Mouse (Mus musculus) heart, adult 2 months (tissue): Measurements from ENCODE around the gene Miga1. TPM values are rescaled to one million over a fixed set of nuclear protein-coding genes. Genes with fewer than 3 reads are reported as not detected.
A peak's percentile ranks its signal among the peaks of the same experiment; 100 is the strongest.

ENCODE experiments used
- DNase-seq, 2 experiments: peaks; one replicate each; pipeline ENCODE4 v3.0.0; 2021
- H3K27ac ChIP-seq: fragments of 200-600 bp; 2 replicates; pipeline ENCODE4 v1.8.1; 2022
- H3K27me3 ChIP-seq: fragments of 200-500 bp; 2 replicates; pipeline ENCODE4 v1.6.1; 2012; ENCODE audit warnings: mild to moderate bottlenecking, low read length, inconsistent platforms, mixed read lengths; ENCODE audit not compliant: control insufficient read depth, insufficient read depth
- H3K36me3 ChIP-seq: fragments of 200-500 bp; 2 replicates; pipeline ENCODE4 v1.6.1; 2012; ENCODE audit warnings: low read length, inconsistent platforms; ENCODE audit not compliant: control insufficient read depth, insufficient read depth
- H3K4me1 ChIP-seq: fragments of 200-500 bp; 2 replicates; pipeline ENCODE4 v1.6.1; 2011; ENCODE audit warnings: low read length; ENCODE audit not compliant: control insufficient read depth, insufficient read depth
- H3K4me3 ChIP-seq: fragments of 200-600 bp; 2 replicates; pipeline ENCODE4 v1.8.1; 2022
- H3K79me2 ChIP-seq: fragments of 200-500 bp; replicated peaks from 2 replicates; pipeline ENCODE4 v1.6.1; 2012; ENCODE audit warnings: mild to moderate bottlenecking, inconsistent platforms, low read length, moderate library complexity, mixed read lengths; ENCODE audit not compliant: control insufficient read depth, insufficient read depth
- H3K9ac ChIP-seq: fragments of 200-500 bp; 2 replicates; pipeline ENCODE4 v1.6.1; 2012; ENCODE audit warnings: low read depth, mild to moderate bottlenecking, control low read depth, inconsistent platforms, low read length, mixed read lengths
- CTCF ChIP-seq: fragments of 200-600 bp; IDR thresholded peaks from 2 replicates; pipeline ENCODE4 v1.8.1; 2022; ENCODE audit warnings: antibody characterized with exemption, mild to moderate bottlenecking, moderate library complexity
- EP300 ChIP-seq: fragments of 200-500 bp; IDR thresholded peaks from 2 replicates; pipeline ENCODE4 v1.6.1; 2011; ENCODE audit warnings: low read depth, low read length, control low read depth; ENCODE audit not compliant: insufficient read depth
- POLR2A ChIP-seq: fragments of 200-500 bp; IDR thresholded peaks from 2 replicates; pipeline ENCODE4 v1.6.1; 2011; ENCODE audit warnings: mild to moderate bottlenecking, low read depth, low read length, control low read depth; ENCODE audit not compliant: insufficient read depth
- WGBS: fragments of 180-500 bp; shearing (Covaris S2); methylation state at CpG from one replicate; pipeline ENCODE4 v1.1.7; 2018; 5-methylcytosine and 5-hydroxymethylcytosine counted together
- intact Hi-C: fragments of 180-260 bp; cut with DNase I; formaldehyde crosslinking; loops from one replicate; pipeline ENCODE4 v1.15.1; 2025
- polyA plus RNA-seq: library from polyadenylated mRNA; depleted of rRNA; stranded (reverse); fragments of >200 nt; gene quantifications from 2 replicates; pipeline ENCODE4 v1.2.3, GENCODE M21; 2012
- total RNA-seq, 2 experiments: library from RNA; stranded (reverse); gene quantifications; 2 replicates each; pipeline ENCODE4 v1.2.3; 2021

The Miga1 gene
- total and polyA plus RNA-seq, 3 experiments = 4.2 to 12.6 (median 11.0) TPM

DNA sequence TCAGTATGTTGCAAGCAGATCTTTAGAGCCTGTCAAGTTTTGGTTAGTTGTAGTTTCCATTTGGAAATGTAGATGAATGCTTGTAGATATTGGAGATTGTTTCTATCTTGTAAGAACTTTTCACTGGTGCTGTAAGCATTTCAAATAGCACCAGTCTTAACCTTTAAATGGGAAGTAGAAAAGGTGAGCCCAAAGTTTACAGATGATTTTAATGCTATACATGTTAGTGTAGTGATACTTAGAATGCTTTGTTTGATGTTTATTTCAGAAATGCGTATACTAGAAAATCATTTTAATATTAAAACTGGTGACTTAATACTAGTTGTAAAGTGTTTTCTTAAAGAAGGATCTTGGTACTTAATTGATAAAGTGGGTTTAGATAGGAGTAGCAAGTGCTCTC lies 104.4 kb downstream of the Miga1 start:
- intact Hi-C loops = loop anchor here (2.0 kb wide), 1 partner anchor 15 kb away; no protein-coding TSS in a partner anchor

DNA sequence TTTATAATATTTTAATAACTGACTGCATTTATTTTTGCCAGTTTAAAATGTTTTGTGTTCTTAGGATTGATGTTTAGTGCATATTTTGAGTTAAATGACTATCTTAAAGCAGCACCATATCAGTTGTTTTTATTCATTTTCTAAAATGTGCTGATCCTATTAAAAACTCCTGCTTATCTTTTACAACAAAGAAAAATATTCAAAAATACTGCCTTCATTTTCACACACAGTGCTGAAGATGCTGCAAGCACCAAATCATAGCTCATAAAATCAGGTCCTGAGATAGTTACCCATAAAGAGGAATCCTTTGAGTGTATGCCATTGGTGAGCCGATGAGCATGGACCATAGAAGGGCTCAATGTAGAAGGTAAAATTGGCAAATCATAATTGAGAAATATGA lies 105.0 kb downstream of the Miga1 start:
- peaks cover 26% of the 10 kb centered on the region for H3K36me3 ChIP-seq
- no peaks in the 10 kb centered on the region for H3K79me2 ChIP-seq
- no peaks in the 10 kb centered on the region for H3K4me1 ChIP-seq
- intact Hi-C loops = loop anchor here (2.0 kb wide), 1 partner anchor 14 kb away; no protein-coding TSS in a partner anchor
- WGBS = 81% methylated on average over 1 of the region's 1 CpGs
- no peaks in the 10 kb centered on the region for H3K27me3 ChIP-seq
- H3K9ac ChIP-seq = no peak overlapping the region
- H3K4me3 ChIP-seq = no peak overlapping the region
- DNase-seq = no peak
- no peak for TF ChIP-seq POLR2A
- no peak for TF ChIP-seq EP300
- no peak for TF ChIP-seq CTCF
- no peak overlapping the region for H3K27ac ChIP-seq

More for the DNA sequence above, 104.4 kb downstream of the Miga1 start:
- Histone ChIP-seq H3K27me3 (no peaks in the 10 kb centered on the region), H3K79me2 (no peaks in the 10 kb centered on the region), H3K9ac (no peak overlapping the region), H3K4me1 (no peaks in the 10 kb centered on the region), H3K27ac (no peak overlapping the region), H3K36me3 (peaks cover 26% of the 10 kb centered on the region), H3K4me3 (no peak overlapping the region)
- WGBS = 88% methylated on average over 1 of the region's 1 CpGs
- DNase-seq = no peak
- no peak for TF ChIP-seq EP300
- TF ChIP-seq CTCF = no peak

DNA sequence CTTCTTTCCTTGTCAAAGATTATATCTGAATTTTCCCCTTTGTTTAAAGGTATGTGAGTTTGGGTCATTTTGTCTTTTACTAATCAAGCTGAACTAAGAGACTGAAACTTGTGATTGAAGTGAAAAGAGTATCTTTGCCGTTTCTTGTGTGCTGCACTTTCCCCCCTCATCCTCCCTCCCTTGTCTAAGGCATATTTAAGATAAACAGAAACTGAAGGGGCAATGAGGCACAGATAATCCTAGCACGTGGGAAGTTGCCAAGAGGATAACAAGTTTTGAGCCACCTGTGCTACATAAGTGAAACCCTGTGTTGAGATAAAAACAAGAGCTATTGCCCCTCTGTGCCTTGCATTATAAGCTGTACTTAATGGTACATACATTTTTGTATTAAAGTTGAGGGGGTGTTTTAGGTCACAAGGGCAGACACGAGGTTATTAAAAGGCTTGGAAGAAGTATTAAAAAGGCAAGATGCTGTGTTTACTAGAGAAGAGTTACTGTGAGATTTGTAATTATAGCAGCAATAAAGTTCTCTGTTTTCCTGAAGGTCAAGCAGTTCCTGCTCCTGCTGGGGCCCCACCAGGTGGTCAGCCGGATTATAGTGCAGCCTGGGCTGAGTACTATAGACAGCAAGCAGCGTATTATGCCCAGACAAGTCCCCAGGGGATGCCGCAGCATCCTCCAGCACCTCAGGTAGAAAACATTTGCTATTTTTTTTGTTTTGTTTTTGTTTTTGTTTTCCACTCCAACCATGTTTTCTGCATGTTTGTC lies 108.7 kb downstream of the Miga1 start:
- Histone ChIP-seq H3K36me3 (peaks cover 20% of the 10 kb centered on the region), H3K79me2 (no peaks in the 10 kb centered on the region), H3K4me3 (no peak overlapping the region), H3K27ac (no peak overlapping the region), H3K4me1 (no peaks in the 10 kb centered on the region), H3K27me3 (no peaks in the 10 kb centered on the region), H3K9ac (no peak overlapping the region)
- no peak for DNase-seq
- WGBS = 35% methylated on average over 6 of the region's 6 CpGs
- intact Hi-C loops = no loop called here
- 0 out of 2 replicates have a peak, but pooled peaks have one; percentile 10 for TF ChIP-seq CTCF
- TF ChIP-seq POLR2A = no peak

DNA sequence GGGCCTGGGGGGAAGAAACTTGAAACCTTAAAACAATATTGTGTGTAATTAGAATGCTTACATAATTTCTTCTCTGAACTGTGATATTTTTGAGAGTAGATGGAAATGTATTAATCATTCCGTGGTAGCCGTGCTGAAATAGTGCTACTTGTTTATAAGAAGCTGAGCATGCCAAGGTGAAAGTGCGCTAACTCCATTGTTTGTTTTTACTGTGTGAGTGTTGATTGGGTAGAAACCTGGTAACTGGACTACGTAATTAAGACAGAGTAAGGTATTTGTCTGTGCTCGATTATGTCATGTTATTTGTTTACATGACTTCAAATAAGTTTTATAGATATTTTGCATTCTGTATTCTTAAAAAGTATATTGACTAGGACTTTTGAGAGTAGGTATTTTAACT lies 110.9 kb downstream of the Miga1 start:
- Histone ChIP-seq H3K36me3 (peaks cover 17% of the 10 kb centered on the region), H3K9ac (no peak overlapping the region), H3K4me1 (no peaks in the 10 kb centered on the region), H3K79me2 (no peaks in the 10 kb centered on the region), H3K27me3 (no peaks in the 10 kb centered on the region), H3K27ac (no peak overlapping the region), H3K4me3 (no peak overlapping the region)
- DNase-seq = no peak
- TF ChIP-seq POLR2A = no peak
- no peak for TF ChIP-seq CTCF
- no peak for TF ChIP-seq EP300
- WGBS = 84% methylated on average over 5 of the region's 5 CpGs
- intact Hi-C loops = no loop called here

DNA sequence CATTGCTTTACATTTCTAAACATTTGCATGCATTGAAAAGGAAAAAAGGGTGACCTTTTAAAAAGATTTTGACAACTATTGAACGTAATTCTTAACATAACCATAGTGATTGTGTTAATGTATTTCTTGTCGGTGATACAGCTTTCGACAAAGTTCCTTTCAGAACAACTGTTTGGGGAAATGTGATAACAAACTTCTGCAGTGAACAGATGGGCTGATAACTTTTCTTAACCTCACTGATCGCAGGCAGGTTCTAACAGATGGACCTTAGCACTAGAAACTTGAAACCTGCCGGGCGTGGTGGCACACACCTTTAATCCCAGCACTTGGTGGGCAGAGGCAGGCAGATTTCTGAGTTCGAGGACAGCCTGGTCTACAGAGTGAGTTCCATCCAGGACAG lies 111.4 kb downstream of the Miga1 start:
- no peaks in the 10 kb centered on the region for H3K27me3 ChIP-seq
- H3K36me3 ChIP-seq = peaks cover 21% of the 10 kb centered on the region
- TF ChIP-seq POLR2A (no peak), EP300 (no peak), CTCF (no peak)
- no peak for DNase-seq
- no peaks in the 10 kb centered on the region for H3K79me2 ChIP-seq
- no peak overlapping the region for H3K4me3 ChIP-seq
- intact Hi-C loops = no loop called here
- WGBS = 90% methylated on average over 7 of the region's 7 CpGs
- H3K9ac ChIP-seq = no peak overlapping the region
- H3K27ac ChIP-seq = no peak overlapping the region
- no peaks in the 10 kb centered on the region for H3K4me1 ChIP-seq

DNA sequence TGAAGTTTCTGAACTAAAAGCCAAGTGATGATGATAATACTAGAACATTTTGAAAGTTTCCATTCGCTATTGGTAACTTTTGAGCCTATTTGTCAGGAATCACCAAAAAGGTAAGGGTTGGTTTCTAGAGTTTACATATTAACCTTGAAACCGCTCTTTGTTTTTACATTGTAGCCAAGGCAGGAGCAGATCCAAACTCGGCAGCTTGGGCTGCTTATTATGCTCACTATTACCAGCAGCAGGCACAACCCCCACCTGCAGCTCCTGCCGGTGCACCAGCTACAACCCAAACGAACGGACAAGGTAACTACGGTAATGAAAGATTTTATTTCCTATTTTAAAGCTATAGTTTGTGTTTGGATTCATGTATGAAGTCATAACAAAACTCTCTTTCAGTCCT lies 114.3 kb downstream of the Miga1 start:
- no peaks in the 10 kb centered on the region for H3K27me3 ChIP-seq
- no peak overlapping the region for H3K4me3 ChIP-seq
- TF ChIP-seq CTCF = no peak
- no peak for TF ChIP-seq POLR2A
- no peak for TF ChIP-seq EP300
- H3K27ac ChIP-seq = no peak overlapping the region
- no peak overlapping the region for H3K9ac ChIP-seq
- H3K4me1 ChIP-seq = no peaks in the 10 kb centered on the region
- H3K36me3 ChIP-seq = peaks cover 10% of the 10 kb centered on the region
- intact Hi-C loops = no loop called here
- no peaks in the 10 kb centered on the region for H3K79me2 ChIP-seq
- WGBS = 90% methylated on average over 7 of the region's 7 CpGs
- DNase-seq = no peak
